Mouse (Mus musculus) kidney, embryonic 16.5 days (tissue): ENCODE data around the gene Acot5. TPM values are rescaled to one million over a fixed set of nuclear protein-coding genes. Genes with fewer than 3 reads are reported as not detected.

Source experiments
- ATAC-seq: fragments of 200-750 bp; cut with Nextera tagmentation; 2 replicates; pipeline ENCODE4 v1.8.0; 2017; ENCODE audit warnings: moderate TSS enrichment; ENCODE audit not compliant: low FRiP score, low TSS enrichment
- H3K27ac ChIP-seq: fragments of 300-500 bp; sonication (generic); 2 replicates; pipeline ENCODE4 v1.5.1; 2014; ENCODE audit warnings: low read length
- H3K27me3 ChIP-seq: fragments of 300-500 bp; sonication (generic); 2 replicates; pipeline ENCODE4 v1.6.1; 2014; ENCODE audit warnings: low read length, control low read depth, mixed read lengths; ENCODE audit not compliant: insufficient read depth
- H3K36me3 ChIP-seq: fragments of 300-500 bp; sonication (generic); 2 replicates; pipeline ENCODE4 v1.6.1; 2014; ENCODE audit warnings: low read length, control low read depth, mixed read lengths; ENCODE audit not compliant: insufficient read depth
- H3K4me1 ChIP-seq: fragments of 300-500 bp; sonication (generic); 2 replicates; pipeline ENCODE4 v1.6.1; 2014; ENCODE audit warnings: low read length, control low read depth, mixed read lengths; ENCODE audit not compliant: insufficient read depth
- H3K4me2 ChIP-seq: fragments of 300-500 bp; sonication (generic); replicated peaks from 2 replicates; pipeline ENCODE4 v1.6.1; 2014; ENCODE audit warnings: low read depth, low read length
- H3K4me3 ChIP-seq: fragments of 300-500 bp; sonication (generic); 2 replicates; pipeline ENCODE4 v1.5.1; 2014; ENCODE audit warnings: mild to moderate bottlenecking, low read length
- H3K9ac ChIP-seq: fragments of 300-500 bp; sonication (generic); replicated peaks from 2 replicates; pipeline ENCODE4 v1.6.1; 2014; ENCODE audit warnings: low read length
- H3K9me3 ChIP-seq: fragments of 300-500 bp; sonication (generic); 2 replicates; pipeline ENCODE4 v1.6.1; 2016; ENCODE audit warnings: low read length, control low read depth
- WGBS: fragments of 180-500 bp; shearing (Covaris S2); extraction: QIAGEN DNeasy Blood & Tissue Kit; methylation state at CpG from one replicate; pipeline ENCODE4 v1.1.7; 2014; 5-methylcytosine and 5-hydroxymethylcytosine counted together
- polyA plus RNA-seq: library from polyadenylated mRNA; unstranded; fragments of >200 nt; fragmentation: Nextera tagmentation; extraction: Ambion mirVana; gene quantifications from 2 replicates; pipeline ENCODE4 v1.2.1, GENCODE M21; 2015

The Acot5 gene
- polyA plus RNA-seq, 1 experiment from 2014 or later = not detected

GRCm38 (mm10) chr12:84109924-84110323 lies 40.8 kb downstream of the Acot5 start:
- no peak overlapping the region for H3K4me3 ChIP-seq
- no peak overlapping the region for H3K4me2 ChIP-seq
- no peak for ATAC-seq
- H3K9me3 ChIP-seq = no peaks in the 10 kb centered on the region
- no peak overlapping the region for H3K9ac ChIP-seq
- peaks cover 6% of the 10 kb centered on the region for H3K4me1 ChIP-seq
- no peaks in the 10 kb centered on the region for H3K36me3 ChIP-seq
- 75% methylated on average over 1 of the region's 1 CpGs for WGBS
- H3K27me3 ChIP-seq = no peaks in the 10 kb centered on the region
- no peak overlapping the region for H3K27ac ChIP-seq

GRCm38 (mm10) chr12:84110814-84111213 lies 41.7 kb downstream of the Acot5 start:
- Histone ChIP-seq H3K9ac (no peak overlapping the region), H3K4me3 (no peak overlapping the region), H3K27me3 (no peaks in the 10 kb centered on the region), H3K4me1 (peaks cover 10% of the 10 kb centered on the region), H3K9me3 (no peaks in the 10 kb centered on the region), H3K4me2 (no peak overlapping the region), H3K27ac (no peak overlapping the region), H3K36me3 (no peaks in the 10 kb centered on the region)
- 92% methylated on average over 4 of the region's 4 CpGs for WGBS
- no peak for ATAC-seq

DNA sequence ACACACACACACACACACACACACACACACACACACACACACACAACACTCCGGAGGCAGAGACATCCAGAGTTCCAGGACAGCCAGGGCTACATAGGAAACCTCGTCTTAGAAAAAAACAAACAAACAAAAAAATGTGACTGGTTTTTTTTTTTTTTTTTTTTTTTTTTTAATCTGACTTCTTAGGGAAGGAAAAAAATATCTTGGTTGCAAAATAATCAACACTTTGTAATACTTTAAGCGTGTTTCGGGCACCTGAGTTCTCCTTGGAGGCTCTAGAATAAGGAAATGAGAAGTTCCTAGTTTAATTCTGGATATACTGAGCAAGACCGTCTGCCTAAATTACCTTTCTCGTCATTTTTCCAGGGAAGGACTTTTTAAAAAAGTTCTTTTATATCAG lies 44.6 kb downstream of the Acot5 start:
- no peaks in the 10 kb centered on the region for H3K9me3 ChIP-seq
- no peak for ATAC-seq
- WGBS = 42% methylated on average over 6 of the region's 6 CpGs
- no peaks in the 10 kb centered on the region for H3K36me3 ChIP-seq
- peaks cover 7% of the 10 kb centered on the region for H3K4me1 ChIP-seq
- no peak overlapping the region for H3K27ac ChIP-seq
- H3K27me3 ChIP-seq = no peaks in the 10 kb centered on the region
- H3K4me3 ChIP-seq = peak overlapping the region; percentile 82
- peak overlapping the region; percentile 50; the same call in 1 of the 2 replicates for H3K9ac ChIP-seq
- H3K4me2 ChIP-seq = peak overlapping the region; percentile 66

DNA sequence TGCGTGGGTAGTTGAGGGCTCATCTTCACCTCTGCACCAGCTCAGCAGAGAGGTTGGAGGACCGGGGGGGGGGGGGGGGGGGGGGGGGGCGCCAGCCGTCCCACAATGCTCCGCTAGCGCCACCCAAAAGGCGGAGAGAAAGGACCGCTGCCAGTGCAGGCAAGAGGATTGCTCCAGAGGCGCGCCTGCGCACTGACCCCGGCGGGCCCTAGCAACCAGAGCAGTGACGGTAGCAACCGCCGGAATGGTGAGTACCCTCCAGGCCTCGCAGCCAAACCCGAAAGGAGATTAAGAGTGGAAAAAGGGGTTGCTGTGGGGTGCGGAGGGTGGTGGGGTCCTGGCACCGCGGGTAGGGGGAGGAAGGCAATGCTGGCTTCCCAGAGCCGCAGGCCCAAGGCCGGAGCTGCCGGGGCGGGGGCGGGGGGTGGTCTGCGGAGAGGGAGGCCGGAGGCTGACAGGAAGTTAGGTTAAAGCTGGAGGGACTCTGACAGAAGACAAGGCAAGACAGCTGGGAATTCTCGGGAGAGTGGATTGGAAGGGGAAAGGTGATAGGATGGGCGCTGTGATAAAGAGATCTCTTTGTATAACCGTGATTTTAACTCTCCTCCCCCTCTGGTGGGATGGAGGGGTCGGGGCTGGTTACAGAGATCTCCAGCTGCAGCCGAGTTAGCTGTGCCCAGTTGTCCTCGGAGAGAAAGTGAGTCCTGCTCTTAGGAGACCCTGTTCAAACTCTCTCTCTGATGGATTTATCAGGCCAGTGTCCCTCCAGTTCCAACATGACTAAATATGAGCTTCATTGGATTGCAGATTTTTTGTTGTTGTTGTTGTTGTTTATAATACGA lies 45.2 kb downstream of the Acot5 start, which contains the start of gene Dnal1:
Gene Dnal1 (plus strand): TSS at position 214 of the 842 bp plus-strand sequence.
- H3K9me3 ChIP-seq = no peaks in the 10 kb centered on the region
- peak within 1 kb of the TSS; percentile 74 for H3K9ac ChIP-seq
- peak within 1 kb of the TSS; percentile 66 for H3K4me2 ChIP-seq
- H3K4me1 ChIP-seq = peaks cover 7% of the 10 kb centered on the region
- H3K27me3 ChIP-seq = no peaks in the 10 kb centered on the region
- peak within 1 kb of the TSS; percentile 57; the same call in 1 of the 2 replicates for H3K27ac ChIP-seq
- no peaks in the 10 kb centered on the region for H3K36me3 ChIP-seq
- H3K4me3 ChIP-seq = peak within 1 kb of the TSS; percentile 82
- peak; percentile 97 for ATAC-seq
- WGBS = 3% methylated on average over 31 of the region's 35 CpGs

- Histone ChIP-seq H3K27me3 (no peaks in the 10 kb centered on the region), H3K4me3 (no peak overlapping the region), H3K36me3 (no peaks in the 10 kb centered on the region), H3K4me2 (no peak overlapping the region), H3K9me3 (no peaks in the 10 kb centered on the region), H3K4me1 (peaks cover 7% of the 10 kb centered on the region), H3K27ac (no peak overlapping the region), H3K9ac (no peak overlapping the region)
- WGBS = 96% methylated on average over 5 of the region's 5 CpGs
- ATAC-seq = no peak
Measured at GRCm38 (mm10) chr12:84119584-84119983, 50.5 kb downstream of the Acot5 start.

Other genes starting within 250 kb of the Acot5 start
- gene Numb, start 147.4 kb upstream of the Acot5 start, polyA plus RNA-seq = 44.3 and 51.6 TPM in 2 replicates
- 11.2 and 11.5 TPM in 2 replicates for gene Riox1, start 118.7 kb upstream of the Acot5 start, polyA plus RNA-seq
- not detected in 2 replicates for gene Heatr4, start 84.5 kb upstream of the Acot5 start, polyA plus RNA-seq
- 40.9 and 45.5 TPM in 2 replicates for gene Acot2, start 81.5 kb upstream of the Acot5 start, polyA plus RNA-seq
- 69.0 and 69.8 TPM in 2 replicates for gene Acot1, start 59.8 kb upstream of the Acot5 start, polyA plus RNA-seq
- 8.0 and 11.5 TPM in 2 replicates for gene Acot4, start 30.9 kb upstream of the Acot5 start, polyA plus RNA-seq
- gene Gm49366, start 30.4 kb upstream of the Acot5 start, polyA plus RNA-seq = not detected in 2 replicates
- gene Acot3, start 17.2 kb upstream of the Acot5 start, polyA plus RNA-seq = 2.6 and 3.4 TPM in 2 replicates
- 1.7 and 1.9 TPM in 2 replicates for gene Acot6, start 31.3 kb downstream of the Acot5 start, polyA plus RNA-seq
- 4.2 and 4.8 TPM in 2 replicates for gene Dnal1, start 45.0 kb downstream of the Acot5 start, polyA plus RNA-seq
- gene Pnma1, start 79.2 kb downstream of the Acot5 start, polyA plus RNA-seq = 1.1 and 1.2 TPM in 2 replicates
- gene Elmsan1, start 149.6 kb downstream of the Acot5 start, polyA plus RNA-seq = 8.6 and 9.3 TPM in 2 replicates
- 32.5 and 34.8 TPM in 2 replicates for gene Ptgr2, start 215.9 kb downstream of the Acot5 start, polyA plus RNA-seq
- 85.5 and 93.7 TPM in 2 replicates for gene Zfp410, start 247.5 kb downstream of the Acot5 start, polyA plus RNA-seq